Mouse (Mus musculus) embryonic facial prominence, embryonic 11.5 days (tissue): ENCODE results near the gene Plxna4. TPM values are rescaled to one million over a fixed set of nuclear protein-coding genes. Genes with fewer than 3 reads are reported as not detected.

Source experiments
- ATAC-seq: fragments of 200-750 bp; cut with Nextera tagmentation; replicated peaks from 2 replicates; pipeline ENCODE4 v1.8.0; 2017; ENCODE audit warnings: low read depth; ENCODE audit not compliant: insufficient number of reproducible peaks, low FRiP score, low TSS enrichment
- DNase-seq: peaks from one replicate; pipeline ENCODE4 v3.0.0-alpha.2; 2015; ENCODE audit warnings: low spot score
- H3K27ac ChIP-seq: fragments of 300-500 bp; sonication (generic); replicated peaks from 2 replicates; pipeline ENCODE4 v1.5.1; 2014; ENCODE audit warnings: mild to moderate bottlenecking, low read depth, low read length, control low read depth
- H3K27me3 ChIP-seq: fragments of 300-500 bp; sonication (generic); 2 replicates; pipeline ENCODE4 v1.6.1; 2014; ENCODE audit warnings: mild to moderate bottlenecking, low read length, moderate library complexity, mixed read lengths; ENCODE audit not compliant: control insufficient read depth, insufficient read depth
- H3K36me3 ChIP-seq: fragments of 300-500 bp; sonication (generic); replicated peaks from 2 replicates; pipeline ENCODE4 v1.6.1; 2014; ENCODE audit warnings: low read depth, mild to moderate bottlenecking, low read length, moderate library complexity, mixed read lengths; ENCODE audit not compliant: control insufficient read depth, insufficient read depth
- H3K4me1 ChIP-seq: fragments of 300-500 bp; sonication (generic); 2 replicates; pipeline ENCODE4 v1.6.1; 2014; ENCODE audit warnings: low read length, mixed read lengths; ENCODE audit not compliant: control insufficient read depth, insufficient read depth
- H3K4me2 ChIP-seq: fragments of 300-500 bp; sonication (generic); 2 replicates; pipeline ENCODE4 v1.6.1; 2014; ENCODE audit warnings: low read depth, mild to moderate bottlenecking, control low read depth, low read length, moderate library complexity
- H3K4me3 ChIP-seq: fragments of 300-500 bp; sonication (generic); 2 replicates; pipeline ENCODE4 v1.5.1; 2014; ENCODE audit warnings: low read depth, low read length, control low read depth
- H3K9ac ChIP-seq: fragments of 300-500 bp; sonication (generic); replicated peaks from 2 replicates; pipeline ENCODE4 v1.6.1; 2014; ENCODE audit warnings: mild to moderate bottlenecking, control low read depth, low read length
- H3K9me3 ChIP-seq: fragments of 300-500 bp; sonication (generic); replicated peaks from 2 replicates; pipeline ENCODE4 v1.6.1; 2016; ENCODE audit warnings: mild to moderate bottlenecking, low read length, inconsistent platforms, mixed read lengths; ENCODE audit not compliant: control insufficient read depth
- WGBS: fragments of 180-500 bp; shearing (Covaris S2); extraction: QIAGEN DNeasy Blood & Tissue Kit; methylation state at CpG from one replicate; pipeline ENCODE4 v1.1.7; 2014; 5-methylcytosine and 5-hydroxymethylcytosine counted together
- polyA plus RNA-seq: library from polyadenylated mRNA; unstranded; fragments of >200 nt; fragmentation: Nextera tagmentation; extraction: Ambion mirVana; gene quantifications from 2 replicates; pipeline ENCODE4 v1.2.1, GENCODE M21; 2014

Gene Plxna4
- polyA plus RNA-seq, 1 experiment from 2014 or later: 3.2 TPM

DNA sequence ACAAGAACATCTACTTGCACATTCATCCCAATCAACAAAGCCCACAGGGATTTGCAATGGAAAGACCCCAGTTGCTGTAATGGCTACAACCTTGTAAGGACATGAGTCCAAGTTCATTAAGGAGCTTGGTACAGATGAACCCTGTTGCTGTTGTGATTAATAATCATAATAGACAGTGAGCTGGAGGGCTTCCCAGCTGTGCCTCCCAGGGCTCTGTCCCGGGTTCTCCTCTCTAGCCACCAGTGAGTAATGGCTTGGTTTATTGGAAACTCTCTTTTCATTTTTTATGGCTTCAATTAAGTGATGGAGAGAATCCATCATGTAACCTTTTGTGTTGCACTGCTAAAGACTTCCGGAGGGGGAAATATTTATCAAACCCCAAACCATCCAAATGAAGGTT lies 164.9 kb downstream of the Plxna4 start:
- ATAC-seq: no peak
- WGBS: 90% methylated on average over 2 of the region's 2 CpGs
- Histone ChIP-seq H3K27me3 (no peaks in the 10 kb centered on the region), H3K4me3 (no peak overlapping the region), H3K27ac (no peak overlapping the region), H3K4me2 (no peak overlapping the region), H3K9ac (no peak overlapping the region), H3K36me3 (no peaks in the 10 kb centered on the region), H3K4me1 (no peaks in the 10 kb centered on the region), H3K9me3 (no peaks in the 10 kb centered on the region)
- no peak for DNase-seq

DNA sequence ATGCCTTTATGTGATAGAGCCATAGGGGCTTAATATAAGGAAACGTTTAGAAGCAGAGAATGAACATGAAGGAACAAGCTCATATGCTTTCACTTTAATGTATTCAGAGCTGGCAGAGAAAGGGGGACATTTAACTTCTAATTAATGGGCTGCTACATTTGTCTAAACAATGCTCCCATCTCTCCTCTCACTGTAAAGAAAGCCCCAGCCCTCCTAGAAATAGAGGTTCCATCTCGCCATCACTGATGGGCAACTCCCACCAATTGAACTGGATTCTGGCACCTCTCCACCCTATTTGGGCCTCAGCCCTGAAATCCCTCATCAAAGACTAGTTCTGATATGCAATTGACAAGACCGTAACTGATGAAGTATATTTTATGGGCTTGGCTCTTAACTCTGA lies 167.4 kb downstream of the Plxna4 start:
- H3K27me3 ChIP-seq: no peaks in the 10 kb centered on the region
- no peak for ATAC-seq

DNA sequence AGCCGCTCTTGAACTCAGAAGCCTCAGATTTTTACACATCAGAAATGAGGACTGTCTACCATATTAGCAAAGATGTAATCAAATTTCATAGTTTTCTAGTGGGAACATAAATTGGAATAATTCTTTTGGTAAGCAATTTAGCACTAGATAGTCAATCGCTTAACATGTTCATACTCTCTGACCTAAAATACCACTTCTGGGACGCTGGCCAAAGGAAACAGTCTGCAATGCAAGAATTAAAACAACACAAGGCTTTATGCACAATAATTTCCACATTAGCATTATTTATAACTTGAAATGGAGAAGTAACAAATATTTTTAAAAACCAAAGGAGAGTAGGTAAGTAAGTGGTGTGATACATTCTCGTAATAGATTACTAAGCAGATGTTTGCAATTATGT lies 170.6 kb downstream of the Plxna4 start:
- H3K4me1 ChIP-seq: no peaks in the 10 kb centered on the region
- H3K4me3 ChIP-seq: no peak overlapping the region
- 85% methylated on average over 4 of the region's 4 CpGs for WGBS
- no peak for ATAC-seq
- no peak overlapping the region for H3K9ac ChIP-seq
- H3K27me3 ChIP-seq: no peaks in the 10 kb centered on the region
- no peaks in the 10 kb centered on the region for H3K36me3 ChIP-seq
- H3K27ac ChIP-seq: no peak overlapping the region
- no peak overlapping the region for H3K4me2 ChIP-seq
- DNase-seq: no peak
- H3K9me3 ChIP-seq: no peaks in the 10 kb centered on the region

More for the DNA sequence above, 167.4 kb downstream of the Plxna4 start:
- WGBS: 88% methylated on average over 3 of the region's 3 CpGs
- no peaks in the 10 kb centered on the region for H3K4me1 ChIP-seq
- no peak for DNase-seq
- H3K9ac ChIP-seq: no peak overlapping the region
- H3K9me3 ChIP-seq: no peaks in the 10 kb centered on the region
- H3K36me3 ChIP-seq: no peaks in the 10 kb centered on the region
- no peak overlapping the region for H3K4me3 ChIP-seq
- H3K27ac ChIP-seq: no peak overlapping the region
- no peak overlapping the region for H3K4me2 ChIP-seq

DNA sequence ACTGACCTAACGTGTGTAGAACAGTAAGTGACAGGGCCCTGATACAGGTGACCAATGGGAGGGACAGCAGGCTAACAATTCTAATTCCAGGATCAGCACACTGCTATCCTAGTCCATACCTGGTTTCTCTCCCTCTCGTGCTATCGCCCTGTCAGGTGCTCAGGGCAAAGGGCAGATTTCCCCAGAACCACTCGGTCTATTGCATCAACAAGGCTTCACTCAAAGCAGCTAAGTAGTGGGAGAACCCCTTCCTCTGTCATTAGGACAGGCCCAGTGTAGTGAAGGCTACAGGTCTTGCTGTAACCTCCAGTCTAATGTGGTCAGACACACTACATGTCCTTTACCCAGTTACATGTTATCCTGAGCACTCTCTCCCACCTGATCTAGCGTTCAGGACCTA lies 176.7 kb downstream of the Plxna4 start:
- Histone ChIP-seq H3K9me3 (no peaks in the 10 kb centered on the region), H3K9ac (no peak overlapping the region), H3K36me3 (no peaks in the 10 kb centered on the region), H3K4me3 (no peak overlapping the region), H3K27me3 (no peaks in the 10 kb centered on the region), H3K4me1 (peaks cover 2% of the 10 kb centered on the region; the same call in 1 of the 2 replicates), H3K27ac (no peak overlapping the region), H3K4me2 (no peak overlapping the region)
- 78% methylated on average over 5 of the region's 5 CpGs for WGBS
- DNase-seq (no peak), ATAC-seq (no peak)

DNA sequence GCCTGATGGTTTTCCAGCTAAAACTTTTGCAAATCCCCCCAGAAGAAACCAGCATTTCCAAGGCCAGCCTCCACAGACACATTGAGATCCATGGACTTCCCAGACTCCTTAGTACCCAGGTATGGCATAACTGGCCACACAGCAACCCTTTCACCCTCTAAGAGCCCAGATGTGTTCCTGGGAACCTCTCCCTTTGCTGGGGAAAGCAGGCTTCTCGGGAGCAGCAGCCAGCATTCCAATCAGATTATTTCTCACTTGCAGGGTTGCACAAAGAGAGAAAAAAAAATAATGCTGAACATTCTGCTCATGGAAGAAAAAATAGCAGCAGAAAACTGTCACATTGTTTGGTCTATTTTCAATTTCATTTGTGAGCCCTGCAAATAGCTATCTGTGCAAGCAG lies 178.4 kb downstream of the Plxna4 start:
- Histone ChIP-seq H3K9me3 (no peaks in the 10 kb centered on the region), H3K36me3 (no peaks in the 10 kb centered on the region), H3K4me3 (no peak overlapping the region), H3K4me1 (peaks cover 2% of the 10 kb centered on the region; the same call in 1 of the 2 replicates), H3K27ac (no peak overlapping the region), H3K9ac (no peak overlapping the region), H3K4me2 (no peak overlapping the region), H3K27me3 (no peaks in the 10 kb centered on the region)
- DNase-seq (no peak), ATAC-seq (no peak)
- WGBS: 50% methylated on average over 1 of the region's 1 CpGs

DNA sequence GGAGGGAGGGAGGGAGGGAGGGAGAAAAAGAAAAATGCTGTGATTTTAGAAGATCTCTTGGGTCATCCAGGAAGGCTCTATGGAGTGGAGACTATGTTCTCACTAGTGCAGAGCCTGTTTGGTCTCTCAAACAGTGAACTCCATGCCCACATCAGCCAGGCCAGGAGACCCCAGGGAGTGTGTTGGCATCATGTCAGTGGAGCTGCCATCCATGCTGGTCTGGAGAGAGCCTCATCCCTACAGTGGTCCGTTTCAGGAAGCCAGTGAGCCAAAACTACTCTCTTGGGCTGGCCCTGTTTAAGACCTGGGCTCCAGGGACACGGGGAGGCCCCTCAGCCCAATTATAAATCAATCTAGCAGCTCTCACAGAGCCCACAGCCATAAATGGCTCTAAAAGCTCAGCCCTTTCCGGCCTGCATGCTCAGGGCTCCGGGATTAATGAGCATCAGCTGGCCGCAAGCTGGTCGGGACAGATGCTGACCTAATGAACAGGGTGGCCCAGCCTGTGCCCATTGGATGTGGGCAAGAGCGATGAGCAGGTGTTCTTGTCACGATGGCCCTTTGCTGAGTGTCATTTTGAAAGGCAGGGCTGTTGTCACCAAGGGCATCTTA lies 180.3 kb downstream of the Plxna4 start:
- H3K27ac ChIP-seq: no peak overlapping the region
- DNase-seq (peak; percentile 10), ATAC-seq (no peak)
- no peaks in the 10 kb centered on the region for H3K9me3 ChIP-seq
- 48% methylated on average over 8 of the region's 8 CpGs for WGBS
- H3K27me3 ChIP-seq: no peaks in the 10 kb centered on the region
- no peak overlapping the region for H3K4me3 ChIP-seq
- no peak overlapping the region for H3K9ac ChIP-seq
- H3K4me2 ChIP-seq: no peak overlapping the region
- peaks cover 2% of the 10 kb centered on the region; the same call in 1 of the 2 replicates for H3K4me1 ChIP-seq
- H3K36me3 ChIP-seq: no peaks in the 10 kb centered on the region

DNA sequence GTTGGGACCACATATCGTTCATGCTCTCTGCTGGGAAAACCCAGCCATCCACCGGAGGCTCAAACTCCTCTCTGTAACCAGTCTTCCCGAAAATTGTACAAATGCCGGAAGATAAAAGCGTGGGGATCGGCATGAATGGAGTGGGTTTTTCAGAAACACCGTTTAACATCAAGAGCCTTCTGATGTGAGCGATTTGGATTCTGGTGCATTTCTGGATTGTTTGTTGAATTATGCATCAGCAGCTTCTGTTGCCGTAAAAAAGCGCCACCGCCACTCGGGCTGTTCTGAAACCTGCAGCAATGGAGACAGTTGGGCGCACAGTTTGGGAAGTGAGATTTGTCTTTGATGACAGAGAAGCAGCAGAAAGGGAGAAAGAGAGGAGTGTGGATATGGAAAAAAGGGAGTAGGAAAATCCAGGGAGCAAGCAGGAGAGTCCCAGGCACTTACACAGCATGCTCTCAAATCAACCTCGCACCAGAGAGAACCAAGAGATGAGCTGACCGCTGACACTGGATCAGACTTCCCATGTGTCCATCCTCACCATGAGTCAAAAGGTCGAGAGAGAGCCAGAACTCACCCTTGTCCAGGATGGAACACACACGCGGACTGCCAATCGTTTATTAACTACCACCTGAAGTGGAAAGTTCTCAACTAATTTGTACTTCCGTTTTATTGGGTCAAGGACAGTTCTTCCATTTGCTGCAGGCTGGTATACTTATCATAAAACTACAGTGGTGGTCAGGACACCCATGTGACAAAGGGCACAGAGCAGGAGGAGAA lies 181.5 kb downstream of the Plxna4 start:
- H3K4me3 ChIP-seq: no peak overlapping the region
- H3K27me3 ChIP-seq: no peaks in the 10 kb centered on the region
- no peaks in the 10 kb centered on the region for H3K9me3 ChIP-seq
- no peak overlapping the region for H3K27ac ChIP-seq
- no peak for ATAC-seq
- DNase-seq: no peak
- H3K36me3 ChIP-seq: no peaks in the 10 kb centered on the region
- no peak overlapping the region for H3K4me2 ChIP-seq
- no peak overlapping the region for H3K9ac ChIP-seq
- WGBS: 92% methylated on average over 20 of the region's 20 CpGs
- peaks cover 2% of the 10 kb centered on the region; the same call in 1 of the 2 replicates for H3K4me1 ChIP-seq

DNA sequence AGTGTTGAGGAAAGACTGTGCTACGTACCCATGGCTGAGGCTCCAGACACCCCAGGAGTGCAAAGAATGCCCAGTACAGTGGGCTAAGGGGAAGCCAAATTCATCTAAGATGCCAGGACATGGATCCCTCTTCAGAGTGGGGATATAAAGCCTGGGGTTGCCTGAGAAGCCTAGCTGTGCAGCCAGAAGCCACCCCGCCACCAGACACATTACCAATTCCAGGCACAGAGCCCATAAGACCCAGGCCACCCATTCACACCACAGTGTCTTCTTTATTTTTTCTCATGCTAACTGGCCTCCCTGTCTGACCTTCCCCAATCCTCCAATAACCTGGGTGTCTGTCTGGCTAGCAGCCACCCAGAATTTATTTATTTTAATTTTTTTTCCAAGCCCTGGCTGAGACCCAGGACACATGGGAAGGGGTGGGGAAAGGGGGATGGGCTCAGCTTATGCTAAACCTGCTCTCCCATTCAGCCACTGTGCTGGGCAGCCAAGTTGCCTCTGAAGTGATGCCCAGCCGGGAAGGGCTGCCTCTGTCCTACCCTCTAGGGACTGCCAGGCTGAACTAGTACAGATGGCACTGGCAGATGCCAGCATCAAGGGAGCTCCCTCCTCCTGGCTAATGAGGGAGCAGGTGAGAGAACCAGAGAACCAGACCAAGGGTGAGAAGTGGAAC lies 185.3 kb downstream of the Plxna4 start:
- H3K27ac ChIP-seq: no peak overlapping the region
- no peak overlapping the region for H3K4me3 ChIP-seq
- ATAC-seq (no peak), DNase-seq (no peak)
- H3K4me2 ChIP-seq: no peak overlapping the region
- H3K9ac ChIP-seq: no peak overlapping the region
- H3K4me1 ChIP-seq: peaks cover 1% of the 10 kb centered on the region; the same call in 1 of the 2 replicates
- 77% methylated on average over 3 of the region's 3 CpGs for WGBS
- no peaks in the 10 kb centered on the region for H3K27me3 ChIP-seq
- H3K9me3 ChIP-seq: no peaks in the 10 kb centered on the region
- H3K36me3 ChIP-seq: no peaks in the 10 kb centered on the region
